Mouse (Mus musculus) neural tube, embryonic 12.5 days (tissue): ENCODE data around the gene Slc25a23. TPM values are rescaled to one million over a fixed set of nuclear protein-coding genes. Genes with fewer than 3 reads are reported as not detected.

Experiments
- ATAC-seq: fragments of 200-750 bp; cut with Nextera tagmentation; 2 replicates; pipeline ENCODE4 v1.8.0; 2017; ENCODE audit warnings: low read depth, mild to moderate bottlenecking, moderate TSS enrichment, moderate library complexity; ENCODE audit not compliant: low FRiP score
- H3K27ac ChIP-seq: fragments of 300-500 bp; sonication (generic); 2 replicates; pipeline ENCODE4 v1.5.1; 2016
- H3K27me3 ChIP-seq: fragments of 300-500 bp; sonication (generic); replicated peaks from 2 replicates; pipeline ENCODE4 v1.6.1; 2016; ENCODE audit warnings: mild to moderate bottlenecking
- H3K36me3 ChIP-seq: fragments of 300-500 bp; sonication (generic); 2 replicates; pipeline ENCODE4 v1.6.1; 2016; ENCODE audit warnings: mild to moderate bottlenecking
- H3K4me1 ChIP-seq: fragments of 300-500 bp; sonication (generic); 2 replicates; pipeline ENCODE4 v1.6.1; 2016
- H3K4me2 ChIP-seq: fragments of 300-500 bp; sonication (generic); replicated peaks from 2 replicates; pipeline ENCODE4 v1.6.1; 2016; ENCODE audit warnings: mild to moderate bottlenecking
- H3K4me3 ChIP-seq: fragments of 300-500 bp; sonication (generic); 2 replicates; pipeline ENCODE4 v1.5.1; 2016
- H3K9ac ChIP-seq: fragments of 300-500 bp; sonication (generic); 2 replicates; pipeline ENCODE4 v1.6.1; 2016; ENCODE audit warnings: mild to moderate bottlenecking
- H3K9me3 ChIP-seq: fragments of 300-500 bp; sonication (generic); 2 replicates; pipeline ENCODE4 v1.6.1; 2016; ENCODE audit warnings: mild to moderate bottlenecking
- WGBS: fragments of 180-500 bp; shearing (Covaris S2); methylation state at CpG from one replicate; pipeline ENCODE4 v1.1.7; 2016; 5-methylcytosine and 5-hydroxymethylcytosine counted together
- polyA plus RNA-seq: library from polyadenylated mRNA; unstranded; fragments of >200 nt; fragmentation: Nextera tagmentation; extraction: Ambion mirVana; gene quantifications from 2 replicates; pipeline ENCODE4 v1.2.1, GENCODE M21; 2016

The Slc25a23 gene
- polyA plus RNA-seq, 1 experiment from 2014 or later = 19.9 TPM

DNA sequence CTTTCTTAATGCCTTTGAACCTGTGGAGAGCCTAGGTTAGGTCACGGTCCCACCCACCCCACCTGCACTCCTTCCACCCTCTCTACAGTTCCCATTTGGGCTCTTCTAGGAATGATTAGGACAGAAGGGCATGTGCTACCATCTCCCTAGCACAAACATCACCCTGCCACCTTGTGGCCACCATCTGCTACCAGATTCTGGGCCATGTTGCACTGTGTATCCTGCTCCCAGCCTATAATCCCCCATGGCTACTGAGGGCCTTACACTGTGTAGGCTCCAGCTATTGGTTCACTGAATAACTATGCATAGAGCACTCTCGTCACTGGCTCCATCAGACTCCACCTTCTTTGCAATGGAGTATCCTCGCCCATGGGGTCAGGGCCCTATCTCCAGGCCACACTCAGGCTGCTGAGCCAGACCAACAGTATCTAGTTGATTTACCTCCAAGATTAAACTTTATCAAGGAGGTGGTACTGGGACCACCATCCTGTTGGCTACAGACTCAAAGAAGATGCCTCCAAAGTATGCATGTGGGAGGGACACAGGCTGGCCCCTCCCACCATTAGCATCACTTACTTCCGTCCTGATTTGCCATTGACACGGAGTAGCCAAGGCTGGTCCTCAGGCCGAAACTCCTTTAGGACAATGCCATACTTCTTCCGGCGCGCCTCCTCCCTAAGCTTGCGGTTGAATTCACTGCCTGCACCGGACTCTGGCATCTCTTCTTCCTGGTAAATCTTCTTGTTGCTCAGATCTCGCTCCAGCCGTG, 52.3 kb downstream of the Slc25a23 start:
- Histone ChIP-seq H3K27me3 (no peaks in the 10 kb centered on the region), H3K36me3 (peaks cover 57% of the 10 kb centered on the region), H3K27ac (no peak overlapping the region), H3K9ac (no peak overlapping the region), H3K4me3 (no peak overlapping the region), H3K4me1 (peaks cover 15% of the 10 kb centered on the region), H3K9me3 (no peaks in the 10 kb centered on the region), H3K4me2 (no peak overlapping the region)
- WGBS = 95% methylated on average over 13 of the region's 13 CpGs
- ATAC-seq = no peak

DNA sequence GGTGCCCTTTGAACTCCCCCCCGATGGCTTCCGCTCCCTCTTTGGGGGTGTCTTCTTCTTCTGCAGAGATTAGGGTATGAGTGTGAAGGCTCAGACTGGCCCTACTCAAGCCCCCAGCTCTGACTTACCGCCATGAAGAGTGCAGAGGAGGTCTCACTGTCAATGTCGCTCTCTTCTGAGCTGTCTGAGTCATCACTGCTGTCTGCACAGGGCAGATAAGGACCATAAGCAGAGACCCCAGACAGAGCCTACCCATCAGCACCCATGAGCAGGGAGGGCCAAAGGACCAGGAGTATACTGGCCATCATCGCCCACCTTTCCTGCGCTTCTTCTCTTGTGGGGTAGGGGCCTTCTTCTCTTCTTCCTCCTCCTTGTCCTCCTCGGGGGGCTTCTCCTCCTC, 55.7 kb downstream of the Slc25a23 start:
- WGBS = 95% methylated on average over 7 of the region's 7 CpGs
- Histone ChIP-seq H3K4me2 (no peak overlapping the region), H3K4me3 (no peak overlapping the region), H3K4me1 (no peaks in the 10 kb centered on the region), H3K27ac (no peak overlapping the region), H3K36me3 (peaks cover 70% of the 10 kb centered on the region), H3K9ac (no peak overlapping the region), H3K9me3 (no peaks in the 10 kb centered on the region), H3K27me3 (no peaks in the 10 kb centered on the region)
- ATAC-seq = no peak

DNA sequence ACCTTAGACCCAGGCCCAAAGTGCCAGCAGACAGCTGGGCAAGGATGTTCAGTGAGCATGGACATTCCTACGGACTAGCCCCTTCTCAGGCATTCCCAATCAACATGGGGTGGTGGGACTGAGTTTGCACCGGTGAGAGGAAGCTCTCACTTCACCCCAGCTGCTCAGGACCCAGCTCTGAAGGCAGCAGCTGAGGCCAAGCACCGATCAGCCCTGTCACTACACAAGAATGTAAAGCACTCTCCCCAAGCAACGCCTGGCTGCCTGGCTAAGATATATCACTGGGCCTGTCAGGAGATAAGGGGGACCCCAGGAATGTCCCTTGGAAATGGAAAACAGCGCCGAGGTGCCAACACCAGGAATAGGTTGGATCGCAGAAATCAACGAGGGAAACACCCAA, 58.4 kb downstream of the Slc25a23 start:
- no peak for ATAC-seq
- Histone ChIP-seq H3K36me3 (peaks cover 52% of the 10 kb centered on the region), H3K4me2 (no peak overlapping the region), H3K9me3 (no peaks in the 10 kb centered on the region), H3K9ac (no peak overlapping the region), H3K4me3 (no peak overlapping the region), H3K27me3 (no peaks in the 10 kb centered on the region), H3K27ac (no peak overlapping the region), H3K4me1 (peaks cover 10% of the 10 kb centered on the region)
- 74% methylated on average over 8 of the region's 8 CpGs for whole genome bisulfite sequencing

DNA sequence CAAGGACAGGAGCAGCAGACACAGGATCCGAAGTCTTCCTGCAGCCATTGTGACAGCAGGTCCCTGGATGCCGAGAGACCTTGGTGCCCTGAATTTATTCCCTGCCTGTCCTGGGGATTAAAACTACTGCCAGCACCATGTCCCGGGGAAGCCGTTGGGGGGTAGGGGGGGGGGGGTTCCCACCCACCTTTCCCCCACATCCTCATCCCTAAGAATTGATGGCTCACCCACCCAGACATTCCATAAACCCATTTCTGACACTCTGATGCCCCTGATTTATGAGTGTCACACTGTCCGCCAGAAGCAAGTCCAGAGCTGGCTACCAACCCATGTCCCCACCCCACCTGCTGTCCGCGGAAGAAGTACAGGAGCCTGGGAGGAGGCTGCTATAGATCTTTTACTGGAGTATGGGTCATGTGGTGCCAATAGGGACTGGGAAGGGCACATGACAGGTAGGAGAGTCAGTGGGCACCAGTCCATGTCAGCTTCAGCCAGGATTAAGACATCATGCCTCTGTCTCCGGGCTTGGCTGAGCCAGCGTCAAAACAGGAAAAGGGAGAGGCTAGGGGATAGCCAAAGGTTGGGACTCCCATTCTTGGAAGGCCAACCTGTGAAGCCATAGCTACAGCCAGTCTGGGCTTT, 59.6 kb downstream of the Slc25a23 start, which contains the start of gene Pspn:
Gene Pspn, minus strand, starts transcription at position 51 of the 642 bp plus-strand sequence.
- ATAC-seq = no peak
- H3K36me3 ChIP-seq = peaks cover 53% of the 10 kb centered on the region
- no peak within 1 kb of the TSS for H3K9ac ChIP-seq
- no peaks in the 10 kb centered on the region for H3K27me3 ChIP-seq
- H3K9me3 ChIP-seq = no peaks in the 10 kb centered on the region
- no peak within 1 kb of the TSS for H3K4me2 ChIP-seq
- H3K4me1 ChIP-seq = peaks cover 10% of the 10 kb centered on the region
- H3K4me3 ChIP-seq = no peak within 1 kb of the TSS
- H3K27ac ChIP-seq = no peak within 1 kb of the TSS
- 86% methylated on average over 9 of the region's 9 CpGs for WGBS

DNA sequence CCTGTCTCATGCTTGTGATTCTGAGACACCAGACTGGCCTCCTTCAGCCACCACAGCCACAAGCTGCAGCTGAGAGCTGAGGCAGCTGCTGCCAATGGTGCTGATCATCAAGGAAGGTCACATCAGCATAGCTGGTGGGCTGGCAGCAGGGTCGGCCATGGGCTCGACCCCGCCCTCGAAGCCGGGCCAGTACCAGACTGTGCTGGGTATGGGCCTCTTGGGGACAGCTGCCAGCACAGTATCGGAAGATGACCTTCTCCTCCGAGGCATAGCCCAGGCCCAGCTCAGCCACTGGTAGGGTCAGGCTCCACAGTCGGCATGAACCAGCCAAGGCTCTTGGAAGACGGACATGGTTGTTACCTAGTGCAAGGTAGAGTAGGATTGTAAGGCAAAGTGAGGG, 60.2 kb downstream of the Slc25a23 start:
- no peaks in the 10 kb centered on the region for H3K9me3 ChIP-seq
- H3K4me2 ChIP-seq = no peak overlapping the region
- no peak for ATAC-seq
- no peak overlapping the region for H3K4me3 ChIP-seq
- H3K36me3 ChIP-seq = peaks cover 54% of the 10 kb centered on the region
- H3K4me1 ChIP-seq = peaks cover 10% of the 10 kb centered on the region
- H3K9ac ChIP-seq = no peak overlapping the region
- H3K27me3 ChIP-seq = no peaks in the 10 kb centered on the region
- no peak overlapping the region for H3K27ac ChIP-seq
- 94% methylated on average over 9 of the region's 9 CpGs for WGBS

DNA sequence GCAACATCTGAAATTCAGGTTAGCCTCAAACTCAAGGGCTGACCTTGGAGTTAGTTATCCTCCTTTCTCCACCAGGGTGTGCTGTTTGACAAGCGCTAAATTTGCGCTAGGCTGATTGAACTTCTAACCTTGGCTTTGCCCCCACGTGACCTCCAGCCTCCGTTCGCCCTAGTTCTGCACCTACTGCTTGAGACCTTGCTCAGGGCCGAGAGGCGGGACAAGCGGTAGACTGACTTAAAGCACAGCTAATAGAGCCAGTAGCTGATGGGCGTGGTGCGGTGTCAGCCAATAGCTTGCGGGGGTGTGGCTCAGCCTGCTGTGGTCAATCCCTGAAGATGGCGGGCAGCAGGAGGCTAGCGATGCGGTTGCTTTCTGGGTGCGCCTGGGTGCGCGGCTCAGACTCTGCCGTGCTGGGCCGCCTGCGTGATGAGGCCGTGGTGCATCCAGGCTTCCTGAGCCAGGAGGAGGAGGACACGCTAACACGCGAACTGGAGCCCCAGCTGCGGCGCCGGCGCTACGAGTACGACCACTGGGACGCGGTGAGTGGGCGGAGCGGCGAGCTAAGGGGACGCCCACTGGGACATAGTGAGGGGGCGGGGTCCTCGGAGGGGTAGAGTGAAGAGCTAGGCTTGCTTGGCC, 62.5 kb downstream of the Slc25a23 start, which contains the start of gene Alkbh7:
Gene Alkbh7, plus strand, starts transcription at position 311 of the 639 bp plus-strand sequence.
- peaks cover 55% of the 10 kb centered on the region for H3K36me3 ChIP-seq
- H3K4me1 ChIP-seq = peaks cover 10% of the 10 kb centered on the region
- H3K4me3 ChIP-seq = peak within 1 kb of the TSS; percentile 63
- H3K27ac ChIP-seq = 0 out of 2 replicates have a peak within 1 kb of the TSS, but pooled peaks have one; percentile 7
- no peaks in the 10 kb centered on the region for H3K9me3 ChIP-seq
- peak within 1 kb of the TSS; percentile 74 for H3K4me2 ChIP-seq
- WGBS = under 1% methylated on average over 38 of the region's 38 CpGs
- peak; percentile 99 for ATAC-seq
- peak within 1 kb of the TSS; percentile 61 for H3K9ac ChIP-seq
- no peaks in the 10 kb centered on the region for H3K27me3 ChIP-seq

DNA sequence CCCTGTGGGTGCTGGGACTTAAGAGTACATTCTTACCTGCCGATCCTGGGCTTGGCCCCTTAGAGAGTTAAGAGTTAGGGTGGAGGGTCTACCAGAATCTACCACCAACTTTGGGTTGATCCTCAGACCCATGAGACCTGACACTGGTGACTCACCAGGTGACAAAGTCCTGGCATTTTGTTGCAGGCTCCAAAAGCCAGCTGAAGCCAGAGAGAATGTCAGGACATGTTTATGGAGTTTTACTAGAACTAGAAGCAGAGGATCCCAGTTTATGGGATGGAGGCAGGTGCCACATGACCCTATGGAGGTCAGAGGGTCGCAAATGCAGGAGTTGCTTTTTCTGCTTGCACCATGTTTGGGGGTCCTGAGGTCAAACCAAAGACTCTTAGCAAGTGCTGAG, 63.2 kb downstream of the Slc25a23 start:
- Histone ChIP-seq H3K27me3 (no peaks in the 10 kb centered on the region), H3K9ac (no peak overlapping the region), H3K27ac (no peak overlapping the region), H3K9me3 (no peaks in the 10 kb centered on the region), H3K4me2 (peak overlapping the region; percentile 74), H3K4me1 (peaks cover 10% of the 10 kb centered on the region), H3K4me3 (no peak overlapping the region), H3K36me3 (peaks cover 53% of the 10 kb centered on the region)
- no peak for ATAC-seq
- 74% methylated on average over 2 of the region's 2 CpGs for WGBS

DNA sequence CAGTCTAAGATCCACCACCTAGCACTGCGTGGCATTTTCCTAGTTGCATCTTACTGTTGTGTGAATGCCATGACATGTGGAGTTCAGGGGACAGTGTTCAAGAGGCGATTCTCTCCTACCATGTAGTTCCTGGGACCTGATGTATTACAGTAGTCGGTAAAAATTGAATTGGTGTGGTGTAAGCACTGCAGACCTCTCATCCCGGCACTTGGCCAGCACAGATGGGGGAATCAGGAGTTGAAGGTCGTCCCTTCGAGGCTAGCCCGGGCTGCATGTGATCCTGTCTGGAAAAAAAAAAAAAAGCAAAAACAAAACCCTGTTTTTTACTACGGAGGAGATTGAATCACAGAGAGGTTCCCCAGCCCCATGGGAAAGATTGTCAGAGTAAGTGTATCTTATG, 64.6 kb downstream of the Slc25a23 start:
- no peaks in the 10 kb centered on the region for H3K27me3 ChIP-seq
- no peak for ATAC-seq
- no peak overlapping the region for H3K27ac ChIP-seq
- peaks cover 50% of the 10 kb centered on the region for H3K36me3 ChIP-seq
- H3K4me3 ChIP-seq = no peak overlapping the region
- 90% methylated on average over 8 of the region's 8 CpGs for whole genome bisulfite sequencing
- H3K9me3 ChIP-seq = no peaks in the 10 kb centered on the region
- peaks cover 17% of the 10 kb centered on the region for H3K4me1 ChIP-seq
- no peak overlapping the region for H3K4me2 ChIP-seq
- no peak overlapping the region for H3K9ac ChIP-seq

Other genes starting within 250 kb of the Slc25a23 start
- gene Rfx2, start 228.8 kb downstream of the Slc25a23 start, polyA plus RNA-seq = 4.9 and 6.0 TPM in 2 replicates
- gene Acsbg2, start 185.4 kb downstream of the Slc25a23 start, polyA plus RNA-seq = not detected in 2 replicates
- gene 1700061G19Rik, start 184.4 kb downstream of the Slc25a23 start, polyA plus RNA-seq = 0.16 and 0.42 TPM in 2 replicates
- 86.1 and 89.8 TPM in 2 replicates for gene Mllt1, start 124.4 kb downstream of the Slc25a23 start, polyA plus RNA-seq
- not detected in 2 replicates for gene Acer1, start 77.7 kb downstream of the Slc25a23 start, polyA plus RNA-seq
- gene Clpp, start 69.6 kb downstream of the Slc25a23 start, polyA plus RNA-seq = 134 and 152 TPM in 2 replicates
- 38.0 and 38.2 TPM in 2 replicates for gene Alkbh7, start 62.5 kb downstream of the Slc25a23 start, polyA plus RNA-seq
- gene Pspn, start 59.8 kb downstream of the Slc25a23 start, polyA plus RNA-seq = not detected in 2 replicates
- 71.2 and 76.7 TPM in 2 replicates for gene Gtf2f1, start 48.6 kb downstream of the Slc25a23 start, polyA plus RNA-seq
- gene Gm17949, start 48.4 kb downstream of the Slc25a23 start, polyA plus RNA-seq = 0.28 and 0.33 TPM in 2 replicates
- 53.1 and 55.8 TPM in 2 replicates for gene Khsrp, start 28.3 kb downstream of the Slc25a23 start, polyA plus RNA-seq
- gene Slc25a41, start 18.2 kb downstream of the Slc25a23 start, polyA plus RNA-seq = 0.25 TPM in 1 of 2 replicates, not detected in the other
- 1.1 and 1.2 TPM in 2 replicates for gene Crb3, start 758 bp downstream of the Slc25a23 start, polyA plus RNA-seq
- 4.3 and 4.5 TPM in 2 replicates for gene Dennd1c, start 18.7 kb upstream of the Slc25a23 start, polyA plus RNA-seq
- 228 and 271 TPM in 2 replicates for gene Tubb4a, start 27.9 kb upstream of the Slc25a23 start, polyA plus RNA-seq
- 5.8 TPM in 2 replicates for gene Tnfsf9, start 45.5 kb upstream of the Slc25a23 start, polyA plus RNA-seq
- gene Cd70, start 89.9 kb upstream of the Slc25a23 start, polyA plus RNA-seq = 0.24 TPM in 1 of 2 replicates, not detected in the other
- gene Tnfsf14, start 134.3 kb upstream of the Slc25a23 start, polyA plus RNA-seq = 0.10 and 0.28 TPM in 2 replicates
- 0.68 and 0.97 TPM in 2 replicates for gene C3, start 168.3 kb upstream of the Slc25a23 start, polyA plus RNA-seq
- gene Gpr108, start 188.6 kb upstream of the Slc25a23 start, polyA plus RNA-seq = 24.2 and 24.3 TPM in 2 replicates
- 19.7 and 20.6 TPM in 2 replicates for gene Trip10, start 189.6 kb upstream of the Slc25a23 start, polyA plus RNA-seq
- 1.8 and 2.0 TPM in 2 replicates for gene Vav1, start 219.2 kb upstream of the Slc25a23 start, polyA plus RNA-seq